Mouse (Mus musculus) yolk sac, embryonic 10.5 days (tissue): ENCODE measurements around the gene Sirt5.

Source experiments
- DNase-seq: peaks from one replicate; pipeline ENCODE4 v3.0.0-alpha.2; 2017; ENCODE audit warnings: low spot score

Sirt5 gene

GRCm38 (mm10) chr13:43364985-43365824 lies at the start of gene Sirt5:
Sirt5 (plus strand) TSS chr13:43365496.
- DNase-seq, result peak; percentile 89

DNA sequence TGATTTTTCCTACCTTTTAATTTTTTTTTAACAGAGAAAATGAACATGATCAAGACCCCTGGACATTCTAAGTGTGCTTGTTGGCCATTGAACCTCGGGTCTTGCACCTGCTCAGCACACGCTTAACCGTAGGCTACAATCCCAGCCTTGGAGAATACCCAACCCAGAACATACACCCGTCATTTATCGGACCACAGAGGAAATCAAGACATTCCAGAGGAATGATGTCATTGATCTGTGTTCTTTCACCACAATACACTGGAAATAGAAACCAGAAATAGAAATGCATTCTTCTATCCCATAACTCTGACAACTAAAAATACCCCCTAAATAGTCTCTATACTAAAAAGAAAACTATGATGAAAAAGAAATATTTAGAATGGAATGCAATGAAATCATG lies 47.9 kb upstream of the Sirt5 start:
- DNase-seq, result no peak

DNA sequence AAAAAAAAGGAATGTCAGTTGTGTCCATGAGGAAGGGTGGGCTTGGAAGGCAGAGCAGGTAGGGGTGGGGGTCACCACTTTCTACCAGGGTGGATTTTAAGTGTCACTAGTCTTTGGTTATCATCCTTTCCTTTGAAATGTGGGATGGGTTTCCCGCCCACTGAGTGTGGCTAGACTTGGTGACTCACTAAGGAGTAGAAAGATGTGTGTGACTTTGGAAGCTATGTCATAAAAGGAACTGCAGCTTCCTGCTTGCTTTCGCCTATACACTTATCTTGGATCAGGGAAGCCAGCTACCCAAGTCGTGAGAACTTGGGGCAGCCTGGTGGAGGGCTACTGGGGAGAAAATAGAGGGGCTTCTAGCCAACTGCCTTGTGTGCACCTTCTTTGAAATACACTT lies 45.9 kb upstream of the Sirt5 start:
- no peak for DNase-seq

DNA sequence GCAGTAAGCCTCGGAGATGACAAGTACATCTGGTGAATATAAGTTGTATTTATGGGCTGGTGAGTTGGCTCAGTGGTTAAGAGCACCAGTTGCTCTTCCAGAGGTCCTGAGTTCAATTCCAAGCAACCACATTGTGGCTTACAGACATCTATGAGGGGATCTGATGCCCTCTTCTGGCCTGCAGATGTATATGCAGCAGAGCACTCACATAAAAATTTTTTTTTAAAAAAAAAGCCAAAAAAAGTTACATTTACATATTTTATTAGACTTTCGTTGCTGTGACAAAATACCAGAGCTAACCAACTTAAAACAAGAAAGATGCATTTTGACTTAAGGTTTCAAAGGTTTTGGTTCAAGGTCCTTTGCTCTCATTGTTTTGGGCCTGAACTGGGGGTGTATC lies 43.8 kb upstream of the Sirt5 start:
- DNase-seq, result no peak

DNA sequence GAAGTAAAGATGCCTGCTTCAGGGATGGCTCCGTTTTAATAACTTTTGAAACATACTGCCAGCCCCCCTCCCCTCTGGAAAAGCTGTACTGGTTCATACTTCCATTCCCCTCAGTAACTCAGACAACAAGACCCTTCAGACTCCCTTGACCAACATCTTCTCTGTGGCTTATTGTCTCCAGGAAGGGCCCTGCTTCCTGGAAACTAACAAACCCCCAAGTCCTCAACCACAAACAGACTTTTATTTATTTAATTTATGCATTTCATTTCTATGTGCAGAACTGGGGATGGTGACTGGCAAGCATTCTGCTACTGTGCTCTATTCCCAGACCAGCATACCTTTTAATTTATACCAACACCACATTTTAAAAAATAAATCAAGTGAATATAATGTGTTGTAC lies 39.9 kb upstream of the Sirt5 start:
- no peak for DNase-seq

- DNase-seq, result no peak
These were observed 33.4 kb upstream of the Sirt5 start for GRCm38 (mm10) chr13:43331721-43332444.

DNA sequence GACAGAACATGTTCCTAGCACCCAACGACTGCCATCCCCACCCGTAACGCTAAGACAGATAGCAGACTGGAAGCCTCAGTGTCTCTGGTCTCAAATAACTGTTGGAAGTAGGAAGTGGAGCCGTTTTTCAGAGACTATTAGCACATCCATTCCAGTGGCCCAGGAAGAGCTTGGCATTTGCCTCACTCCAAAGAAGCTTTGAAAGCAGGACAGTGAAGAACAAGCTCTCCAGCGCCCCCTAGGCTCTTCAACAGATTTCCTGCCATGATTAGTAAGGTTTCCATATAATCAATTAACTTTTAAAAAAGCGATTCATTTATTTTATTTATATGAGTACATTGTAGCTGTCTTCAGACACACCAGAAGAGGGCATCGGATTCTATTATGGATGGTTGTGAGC lies 32.7 kb upstream of the Sirt5 start:
- no peak for DNase-seq

DNA sequence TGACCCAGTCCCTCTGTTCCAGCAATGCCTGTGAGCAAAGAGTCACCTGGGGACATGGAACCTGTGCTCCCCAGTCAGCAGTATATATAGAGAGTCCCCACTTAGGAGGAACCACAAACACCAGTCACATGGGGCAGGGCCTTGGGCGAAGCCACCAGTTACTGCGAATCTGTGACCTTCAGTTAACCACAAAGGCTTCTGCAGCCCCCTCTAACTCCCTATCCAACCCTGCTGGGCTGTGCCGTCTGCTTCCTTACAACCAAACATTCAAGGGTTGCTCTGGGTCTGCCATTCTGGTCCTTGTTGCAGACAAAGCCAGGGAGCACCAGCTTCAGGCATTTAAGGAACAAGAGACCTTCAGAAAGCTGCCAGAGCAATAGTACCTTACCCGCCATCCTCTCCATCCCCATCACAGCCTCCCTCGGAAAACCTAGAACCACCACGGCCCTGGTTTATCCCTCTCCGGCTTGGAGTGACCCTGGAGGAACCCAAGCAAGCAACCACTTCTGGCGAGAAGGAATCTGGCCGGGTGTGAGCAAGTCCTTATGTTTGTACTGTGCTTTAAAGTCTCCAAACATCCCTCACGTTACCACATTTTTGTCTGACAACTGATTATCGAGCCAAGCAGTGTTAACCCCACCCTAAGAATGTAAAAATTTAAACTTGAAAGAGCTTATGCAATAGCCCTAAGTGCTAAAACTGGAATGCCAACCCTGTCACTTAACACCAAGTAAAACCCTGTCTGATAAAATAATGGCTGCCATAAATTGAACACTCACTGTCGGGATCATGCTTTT lies 28.7 kb upstream of the Sirt5 start:
- peak; percentile 3 for DNase-seq

GRCm38 (mm10) chr13:43338001-43338400 lies 27.3 kb upstream of the Sirt5 start:
- no peak for DNase-seq

GRCm38 (mm10) chr13:43338632-43339031 lies 26.7 kb upstream of the Sirt5 start:
- peak; percentile 9 for DNase-seq

- DNase-seq, result no peak
These were observed 18.5 kb upstream of the Sirt5 start for GRCm38 (mm10) chr13:43346825-43347224.

- no peak for DNase-seq
These were observed 15.9 kb upstream of the Sirt5 start for GRCm38 (mm10) chr13:43349376-43349775.

- DNase-seq, result no peak
These were observed 14.7 kb upstream of the Sirt5 start for GRCm38 (mm10) chr13:43350489-43351169.

DNA sequence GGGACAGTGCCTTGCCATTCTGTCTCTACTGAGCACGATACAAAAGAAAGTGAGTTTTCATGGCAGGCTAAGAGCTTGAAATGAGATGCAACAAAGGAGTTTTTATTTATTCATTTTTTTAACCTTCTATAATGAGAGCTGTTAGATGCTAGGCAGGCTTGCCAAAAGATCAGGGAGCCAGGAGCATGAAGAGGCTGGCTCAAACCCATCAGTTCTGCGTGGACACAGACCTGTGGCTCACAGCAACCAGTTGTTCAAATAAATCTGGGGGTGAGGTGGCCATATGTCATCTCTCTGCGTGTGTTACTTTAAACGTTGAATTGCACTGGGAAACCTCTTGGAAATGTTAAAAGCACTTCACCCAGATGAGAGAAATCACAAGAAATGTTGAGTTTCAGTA lies 11.9 kb upstream of the Sirt5 start:
- DNase-seq, result no peak

DNA sequence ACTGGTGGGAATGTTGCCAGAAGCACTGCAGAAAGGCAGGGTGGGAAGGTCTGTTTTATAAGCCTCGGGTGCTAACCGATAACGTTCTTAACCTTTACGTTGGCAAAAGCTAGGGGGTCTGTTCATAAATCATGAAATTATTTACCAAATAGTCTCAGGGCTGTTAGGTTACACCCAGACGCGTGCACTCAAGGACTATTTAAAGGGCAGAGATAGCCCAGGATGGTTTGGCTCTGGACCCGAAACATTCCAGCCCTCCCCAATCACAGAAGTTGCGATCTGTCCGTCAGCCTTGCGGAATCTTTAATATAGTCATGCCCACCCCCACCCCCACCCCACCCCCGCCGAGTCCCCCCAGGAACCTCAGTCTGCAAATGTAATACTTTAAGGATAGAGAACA lies 10.9 kb upstream of the Sirt5 start:
- peak; percentile 4 for DNase-seq

- no peak for DNase-seq
These were observed 8.8 kb upstream of the Sirt5 start for GRCm38 (mm10) chr13:43356346-43357125.

DNA sequence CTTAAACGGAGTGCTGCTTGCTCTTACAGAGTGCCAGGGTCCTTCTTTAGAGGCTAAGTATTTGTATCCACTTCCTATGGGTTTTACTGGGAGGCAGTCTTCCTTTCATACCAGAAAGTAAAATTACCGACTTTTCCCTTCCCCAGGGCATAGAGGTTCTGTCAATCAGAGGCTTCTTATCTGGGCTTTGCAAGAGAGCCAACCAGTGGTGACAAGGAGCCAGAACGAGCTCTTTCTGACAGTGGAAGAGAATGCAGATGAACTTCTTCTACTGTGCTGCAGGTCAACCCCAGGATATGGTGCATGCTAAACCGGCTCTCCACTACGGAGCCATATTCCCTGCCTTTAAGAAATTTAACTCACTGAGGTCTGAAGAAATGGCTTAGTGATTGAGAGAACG lies 4.8 kb upstream of the Sirt5 start:
- DNase-seq, result no peak

DNA sequence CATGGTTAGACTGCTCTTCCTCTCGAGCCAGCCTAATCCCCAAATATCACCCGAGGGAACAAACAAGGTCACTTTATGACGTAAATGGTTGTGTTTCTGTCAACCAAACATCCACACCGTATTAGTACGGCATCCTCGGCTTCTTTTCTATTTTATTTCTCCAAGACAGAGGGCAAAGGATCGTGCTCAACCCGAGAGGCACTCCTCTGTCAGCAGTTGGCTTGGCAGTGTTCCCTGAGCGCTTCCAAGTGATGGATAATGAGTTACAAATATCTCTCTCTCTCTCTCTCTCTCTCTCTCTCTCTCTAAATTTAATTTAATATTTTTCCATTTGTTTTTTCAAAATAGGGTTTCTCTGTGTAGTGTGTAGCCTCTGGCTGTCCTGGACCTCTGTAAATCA lies 2.9 kb upstream of the Sirt5 start:
- no peak for DNase-seq

DNA sequence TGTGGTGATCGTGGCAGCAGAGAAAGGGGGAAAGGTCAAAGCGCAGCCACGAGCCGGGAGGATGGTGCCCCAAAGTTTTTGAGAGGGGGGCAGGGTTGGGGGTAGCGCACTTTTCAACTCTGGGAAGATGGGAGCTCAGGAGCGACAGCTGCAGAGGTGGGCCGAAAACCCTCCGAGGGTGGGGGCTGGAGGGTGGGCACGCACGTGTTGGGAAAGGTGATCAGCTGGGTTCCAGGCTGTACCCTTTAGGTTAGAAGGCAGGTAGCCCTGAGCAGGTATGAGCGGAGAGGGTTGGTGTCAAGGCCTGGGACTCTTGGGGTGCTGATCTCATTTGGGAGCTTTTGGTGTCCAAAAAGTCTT lies 509 bp downstream of the Sirt5 start:
- DNase-seq, result no peak

- no peak for DNase-seq
These were observed 4.8 kb downstream of the Sirt5 start for GRCm38 (mm10) chr13:43370063-43370462.

DNA sequence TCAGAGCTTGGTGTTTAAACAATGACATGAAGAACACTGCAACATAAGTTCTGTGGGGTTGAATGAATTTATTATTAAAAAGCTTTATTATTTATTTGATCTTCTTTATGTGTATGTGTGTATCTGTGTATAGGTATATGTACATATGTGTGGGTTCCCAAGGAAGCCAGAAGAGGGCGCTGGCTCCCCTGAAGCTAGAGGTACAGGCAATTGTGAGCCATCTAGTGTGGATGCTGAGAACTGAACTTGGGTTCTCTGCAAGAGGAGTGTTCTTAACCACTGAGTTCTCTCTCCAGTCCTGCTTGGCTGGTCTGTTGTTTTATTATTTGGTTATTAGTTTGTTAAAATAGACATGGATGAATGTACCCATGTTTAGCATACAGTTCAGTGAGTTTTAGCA lies 7.6 kb downstream of the Sirt5 start:
- no peak for DNase-seq
